Mouse (Mus musculus) embryonic facial prominence, embryonic 11.5 days (tissue): Measurements from ENCODE around the gene 2610318N02Rik. TPM values are rescaled to one million over a fixed set of nuclear protein-coding genes. Genes with fewer than 3 reads are reported as not detected.

Experiments
- ATAC-seq: fragments of 200-750 bp; cut with Nextera tagmentation; replicated peaks from 2 replicates; pipeline ENCODE4 v1.8.0; 2017; ENCODE audit warnings: low read depth; ENCODE audit not compliant: insufficient number of reproducible peaks, low FRiP score, low TSS enrichment
- DNase-seq: peaks from one replicate; pipeline ENCODE4 v3.0.0-alpha.2; 2015; ENCODE audit warnings: low spot score
- H3K27ac ChIP-seq: fragments of 300-500 bp; sonication (generic); replicated peaks from 2 replicates; pipeline ENCODE4 v1.5.1; 2014; ENCODE audit warnings: mild to moderate bottlenecking, low read depth, low read length, control low read depth
- H3K27me3 ChIP-seq: fragments of 300-500 bp; sonication (generic); 2 replicates; pipeline ENCODE4 v1.6.1; 2014; ENCODE audit warnings: mild to moderate bottlenecking, low read length, moderate library complexity, mixed read lengths; ENCODE audit not compliant: control insufficient read depth, insufficient read depth
- H3K36me3 ChIP-seq: fragments of 300-500 bp; sonication (generic); replicated peaks from 2 replicates; pipeline ENCODE4 v1.6.1; 2014; ENCODE audit warnings: low read depth, mild to moderate bottlenecking, low read length, moderate library complexity, mixed read lengths; ENCODE audit not compliant: control insufficient read depth, insufficient read depth
- H3K4me1 ChIP-seq: fragments of 300-500 bp; sonication (generic); 2 replicates; pipeline ENCODE4 v1.6.1; 2014; ENCODE audit warnings: low read length, mixed read lengths; ENCODE audit not compliant: control insufficient read depth, insufficient read depth
- H3K4me2 ChIP-seq: fragments of 300-500 bp; sonication (generic); 2 replicates; pipeline ENCODE4 v1.6.1; 2014; ENCODE audit warnings: low read depth, mild to moderate bottlenecking, control low read depth, low read length, moderate library complexity
- H3K4me3 ChIP-seq: fragments of 300-500 bp; sonication (generic); 2 replicates; pipeline ENCODE4 v1.5.1; 2014; ENCODE audit warnings: low read depth, low read length, control low read depth
- H3K9ac ChIP-seq: fragments of 300-500 bp; sonication (generic); replicated peaks from 2 replicates; pipeline ENCODE4 v1.6.1; 2014; ENCODE audit warnings: mild to moderate bottlenecking, control low read depth, low read length
- H3K9me3 ChIP-seq: fragments of 300-500 bp; sonication (generic); replicated peaks from 2 replicates; pipeline ENCODE4 v1.6.1; 2016; ENCODE audit warnings: mild to moderate bottlenecking, low read length, inconsistent platforms, mixed read lengths; ENCODE audit not compliant: control insufficient read depth
- WGBS: fragments of 180-500 bp; shearing (Covaris S2); extraction: QIAGEN DNeasy Blood & Tissue Kit; methylation state at CpG from one replicate; pipeline ENCODE4 v1.1.7; 2014; 5-methylcytosine and 5-hydroxymethylcytosine counted together
- polyA plus RNA-seq: library from polyadenylated mRNA; unstranded; fragments of >200 nt; fragmentation: Nextera tagmentation; extraction: Ambion mirVana; gene quantifications from 2 replicates; pipeline ENCODE4 v1.2.1, GENCODE M21; 2014

The 2610318N02Rik gene
- polyA plus RNA-seq, 1 experiment from 2014 or later = 107 TPM

DNA sequence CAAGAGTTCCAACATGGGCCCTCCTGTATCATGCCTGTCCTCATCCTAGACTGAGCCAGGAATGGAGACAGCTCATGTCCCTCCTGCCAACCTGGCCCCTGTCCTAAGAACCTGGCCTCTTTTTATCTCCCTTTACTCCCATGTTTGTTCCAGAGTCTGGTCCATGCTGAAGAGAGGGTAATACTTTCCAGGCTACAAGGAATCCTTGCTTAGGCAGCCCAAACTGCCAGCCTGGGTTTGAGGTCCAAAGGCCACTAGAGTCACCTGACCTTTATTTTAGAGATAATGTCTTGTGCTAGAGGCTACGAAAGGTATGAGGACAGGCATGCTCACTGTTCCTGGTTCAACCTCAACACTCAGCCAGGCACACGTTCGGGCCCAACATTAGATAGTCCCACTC is 28.0 kb downstream of the 2610318N02Rik start:
- H3K9ac ChIP-seq = no peak overlapping the region
- peaks cover 12% of the 10 kb centered on the region for H3K36me3 ChIP-seq

DNA sequence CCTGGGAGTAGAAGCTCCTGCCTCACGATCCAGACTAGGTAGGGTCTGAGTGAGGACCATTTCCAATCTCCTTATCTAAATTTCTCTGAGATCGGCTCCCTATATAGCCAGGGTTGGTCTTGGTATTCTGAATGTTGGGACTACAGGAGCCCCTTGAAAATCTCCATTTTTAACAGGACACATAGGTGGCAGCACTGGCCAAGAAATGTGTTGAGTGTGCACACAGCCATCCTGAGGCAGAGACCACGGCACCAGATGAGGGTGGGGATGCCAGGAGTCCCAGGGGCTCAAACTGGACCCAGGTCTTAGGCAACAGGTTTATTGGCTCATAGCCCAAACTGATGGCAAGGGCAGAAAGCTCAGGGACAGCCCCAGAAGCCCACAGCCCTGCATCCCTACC is 36.6 kb downstream of the 2610318N02Rik start:
- H3K36me3 ChIP-seq = peaks cover 16% of the 10 kb centered on the region
- 77% methylated on average over 3 of the region's 3 CpGs for WGBS
- ATAC-seq = no peak

More for the DNA sequence above, 28.0 kb downstream of the 2610318N02Rik start:
- Histone ChIP-seq H3K27ac (no peak overlapping the region), H3K27me3 (no peaks in the 10 kb centered on the region), H3K4me2 (no peak overlapping the region), H3K9me3 (no peaks in the 10 kb centered on the region), H3K4me3 (no peak overlapping the region), H3K4me1 (no peaks in the 10 kb centered on the region)
- WGBS = 94% methylated on average over 3 of the region's 3 CpGs
- no peak for DNase-seq
- no peak for ATAC-seq

DNA sequence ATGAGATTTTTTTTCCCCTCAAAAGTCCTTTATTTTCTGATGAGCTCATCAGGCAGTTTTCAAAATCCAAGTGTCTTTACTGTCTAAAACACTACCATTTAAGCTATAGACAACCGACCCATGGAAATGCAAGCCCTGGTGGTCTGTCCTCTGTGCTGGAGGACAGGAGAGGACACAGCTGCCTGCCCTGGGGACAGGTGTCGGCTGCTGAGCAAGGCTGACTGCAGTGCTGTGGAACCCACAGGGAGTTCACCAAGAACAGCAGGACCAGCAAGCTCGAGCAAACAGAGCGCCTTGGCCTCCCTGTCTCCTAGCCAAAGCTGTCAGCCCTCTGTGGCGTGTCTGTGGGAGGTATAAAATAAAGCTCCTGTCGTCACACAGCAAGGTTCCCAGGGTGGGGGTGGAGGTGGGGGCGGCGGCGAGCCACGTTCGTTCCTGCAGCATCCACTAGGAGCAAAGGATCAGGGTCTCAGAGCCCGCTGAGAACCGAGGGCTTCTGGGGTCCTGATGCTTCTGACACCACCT is 38.2 kb downstream of the 2610318N02Rik start:
- Histone ChIP-seq H3K36me3 (peaks cover 13% of the 10 kb centered on the region), H3K4me3 (no peak overlapping the region), H3K4me2 (no peak overlapping the region), H3K4me1 (no peaks in the 10 kb centered on the region), H3K9ac (no peak overlapping the region), H3K27me3 (no peaks in the 10 kb centered on the region), H3K9me3 (no peaks in the 10 kb centered on the region), H3K27ac (no peak overlapping the region)
- 78% methylated on average over 13 of the region's 13 CpGs for WGBS
- ATAC-seq (no peak), DNase-seq (no peak)

More for the DNA sequence above, 36.6 kb downstream of the 2610318N02Rik start:
- H3K4me2 ChIP-seq = no peak overlapping the region
- no peak overlapping the region for H3K4me3 ChIP-seq
- no peaks in the 10 kb centered on the region for H3K4me1 ChIP-seq
- no peaks in the 10 kb centered on the region for H3K9me3 ChIP-seq
- H3K27me3 ChIP-seq = no peaks in the 10 kb centered on the region
- DNase-seq = peak; percentile 22
- no peak overlapping the region for H3K9ac ChIP-seq
- H3K27ac ChIP-seq = no peak overlapping the region

DNA sequence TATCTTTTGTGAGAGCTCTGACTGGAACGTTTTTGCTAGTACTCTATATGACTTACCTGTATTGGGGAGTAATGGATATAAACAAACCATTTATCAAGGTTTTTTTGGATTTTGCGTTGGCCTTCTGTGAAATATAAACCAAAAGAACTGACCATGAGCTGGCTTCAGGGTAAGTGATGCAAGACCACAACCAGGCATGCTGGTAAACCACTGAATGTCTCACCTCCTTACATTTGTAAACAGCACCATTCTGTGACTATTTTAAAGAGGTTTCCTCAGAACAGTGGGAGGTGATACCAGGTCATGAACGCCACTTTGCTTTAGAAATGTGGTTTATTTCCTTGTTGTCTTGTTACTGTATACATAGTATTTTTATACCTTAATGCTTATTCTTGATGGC is 38.7 kb downstream of the 2610318N02Rik start:
- 93% methylated on average over 3 of the region's 3 CpGs for WGBS

DNA sequence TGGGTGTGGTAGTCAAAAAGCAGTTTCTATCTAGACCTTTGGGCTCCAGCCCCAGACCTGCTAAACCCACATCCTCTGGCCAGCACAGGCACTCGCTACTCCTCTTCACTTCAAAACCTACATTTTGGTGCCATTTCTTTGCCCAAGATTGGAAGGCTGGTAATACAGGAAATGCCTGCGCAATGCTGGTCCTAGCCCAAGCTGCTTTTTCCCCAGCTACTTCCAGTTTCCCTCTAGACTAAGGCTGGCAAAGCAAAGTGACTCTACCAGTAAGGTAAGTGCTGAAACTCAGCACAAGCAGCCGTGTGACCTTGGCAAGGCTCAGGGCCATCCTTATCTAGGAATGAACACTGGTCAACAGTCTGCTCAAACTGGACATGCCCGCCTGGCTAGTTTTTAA is 39.3 kb downstream of the 2610318N02Rik start:
- 88% methylated on average over 4 of the region's 4 CpGs for WGBS
- H3K27ac ChIP-seq = no peak overlapping the region
- DNase-seq = no peak
- no peak overlapping the region for H3K4me3 ChIP-seq
- no peaks in the 10 kb centered on the region for H3K4me1 ChIP-seq
- H3K4me2 ChIP-seq = no peak overlapping the region
- H3K9ac ChIP-seq = no peak overlapping the region
- H3K9me3 ChIP-seq = no peaks in the 10 kb centered on the region
- peaks cover 13% of the 10 kb centered on the region for H3K36me3 ChIP-seq
- H3K27me3 ChIP-seq = no peaks in the 10 kb centered on the region
- no peak for ATAC-seq

More for the DNA sequence above, 38.7 kb downstream of the 2610318N02Rik start:
- no peak overlapping the region for H3K4me3 ChIP-seq
- no peaks in the 10 kb centered on the region for H3K9me3 ChIP-seq
- no peak overlapping the region for H3K4me2 ChIP-seq
- H3K9ac ChIP-seq = no peak overlapping the region
- no peak overlapping the region for H3K27ac ChIP-seq
- DNase-seq (no peak), ATAC-seq (no peak)
- H3K36me3 ChIP-seq = peaks cover 13% of the 10 kb centered on the region
- H3K4me1 ChIP-seq = no peaks in the 10 kb centered on the region
- no peaks in the 10 kb centered on the region for H3K27me3 ChIP-seq

DNA sequence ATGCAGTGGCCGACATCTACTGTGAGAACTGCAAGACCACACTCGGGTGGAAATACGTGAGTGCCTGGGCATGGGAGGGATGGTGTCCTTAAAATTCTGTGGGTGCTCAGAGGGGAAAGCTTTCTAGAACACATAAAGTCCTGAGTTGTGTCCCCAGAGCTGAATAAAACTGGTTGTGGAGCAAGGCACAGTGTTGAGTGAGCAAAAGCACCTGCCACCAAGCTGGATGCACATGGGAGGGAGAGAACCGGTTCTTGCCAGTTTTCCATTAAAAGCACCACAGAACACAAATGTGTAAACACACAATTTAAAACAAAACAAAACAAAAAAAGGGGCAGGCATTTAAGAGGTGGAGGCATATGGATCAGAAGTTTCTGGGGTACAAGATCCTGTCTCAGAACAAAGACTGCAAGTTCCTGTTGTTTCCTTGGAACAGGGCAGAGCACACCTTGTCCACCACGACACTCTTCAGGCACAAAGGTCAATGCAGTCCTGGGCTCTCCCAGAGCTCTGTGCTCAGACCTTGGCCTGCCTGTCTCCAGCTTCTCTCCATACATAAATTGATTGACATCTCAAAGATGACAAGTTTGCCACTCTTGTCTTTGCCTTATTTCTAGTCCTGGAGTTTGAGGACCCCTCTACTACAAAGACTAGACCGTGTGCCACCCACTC is 42.7 kb downstream of the 2610318N02Rik start:
- WGBS = 87% methylated on average over 6 of the region's 6 CpGs
- no peaks in the 10 kb centered on the region for H3K4me1 ChIP-seq
- H3K9me3 ChIP-seq = no peaks in the 10 kb centered on the region

DNA sequence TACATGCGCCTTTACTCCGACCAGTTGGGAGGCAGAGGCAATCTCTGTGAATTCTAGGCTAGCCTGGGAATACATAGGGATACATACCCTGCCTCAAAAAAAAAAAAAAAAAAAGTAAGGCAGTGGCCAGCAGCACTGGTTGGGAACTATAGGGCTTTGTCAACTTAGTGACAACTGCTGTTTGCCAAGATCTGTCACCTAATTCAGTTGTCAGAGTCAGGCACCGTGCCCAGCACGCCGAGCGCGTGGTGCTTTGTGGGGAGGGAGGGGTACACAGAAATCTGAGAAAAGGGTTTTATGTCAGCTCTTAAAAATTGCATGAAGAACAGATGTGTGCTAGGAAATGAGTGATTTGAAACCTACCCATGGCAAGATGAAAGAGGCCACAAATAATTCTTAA is 46.9 kb downstream of the 2610318N02Rik start:
- Histone ChIP-seq H3K4me2 (no peak overlapping the region), H3K4me1 (no peaks in the 10 kb centered on the region), H3K4me3 (no peak overlapping the region), H3K27ac (no peak overlapping the region), H3K36me3 (peaks cover 8% of the 10 kb centered on the region), H3K9ac (no peak overlapping the region), H3K27me3 (no peaks in the 10 kb centered on the region), H3K9me3 (no peaks in the 10 kb centered on the region)
- WGBS = 93% methylated on average over 7 of the region's 7 CpGs
- DNase-seq (no peak), ATAC-seq (no peak)

More for the DNA sequence above, 42.7 kb downstream of the 2610318N02Rik start:
- H3K27ac ChIP-seq = no peak overlapping the region
- no peak overlapping the region for H3K9ac ChIP-seq
- no peak overlapping the region for H3K4me2 ChIP-seq
- DNase-seq (no peak), ATAC-seq (no peak)
- no peak overlapping the region for H3K4me3 ChIP-seq
- H3K27me3 ChIP-seq = no peaks in the 10 kb centered on the region
- no peaks in the 10 kb centered on the region; the same call in 1 of the 2 replicates for H3K36me3 ChIP-seq

DNA sequence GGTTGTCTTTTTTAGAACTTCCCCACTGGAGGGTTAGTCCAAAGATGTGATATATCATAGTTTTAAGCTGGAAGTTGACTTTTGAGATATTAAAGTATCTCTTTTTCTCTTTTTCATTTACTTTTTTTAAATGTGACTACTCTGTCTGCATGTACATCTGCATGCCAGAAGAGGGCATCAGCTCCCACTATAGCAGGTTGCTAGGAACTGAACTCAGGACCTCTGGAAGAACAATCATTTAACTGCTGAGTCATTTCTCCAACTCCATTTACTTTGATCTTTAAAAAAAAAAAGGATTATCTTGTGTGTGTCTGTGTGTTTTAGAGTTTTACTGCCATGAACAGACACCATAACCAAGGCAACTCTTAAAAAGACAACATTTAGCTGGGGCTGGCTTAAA is 48.1 kb downstream of the 2610318N02Rik start:
- ATAC-seq = no peak
- Histone ChIP-seq H3K9me3 (no peaks in the 10 kb centered on the region), H3K4me1 (no peaks in the 10 kb centered on the region), H3K27ac (no peak overlapping the region), H3K36me3 (peaks cover 8% of the 10 kb centered on the region), H3K4me3 (no peak overlapping the region), H3K9ac (no peak overlapping the region), H3K27me3 (no peaks in the 10 kb centered on the region), H3K4me2 (no peak overlapping the region)
- DNase-seq = no peak
